Mouse (Mus musculus) spleen, postnatal 10 days (tissue): ENCODE results near the gene Kif26b.

Experiments
- DNase-seq, 2 experiments: peaks; one replicate each; pipeline ENCODE4 v3.0.0; 2021 to 2022; ENCODE audit warnings: low spot score in 2 of 2

The Kif26b gene

DNA sequence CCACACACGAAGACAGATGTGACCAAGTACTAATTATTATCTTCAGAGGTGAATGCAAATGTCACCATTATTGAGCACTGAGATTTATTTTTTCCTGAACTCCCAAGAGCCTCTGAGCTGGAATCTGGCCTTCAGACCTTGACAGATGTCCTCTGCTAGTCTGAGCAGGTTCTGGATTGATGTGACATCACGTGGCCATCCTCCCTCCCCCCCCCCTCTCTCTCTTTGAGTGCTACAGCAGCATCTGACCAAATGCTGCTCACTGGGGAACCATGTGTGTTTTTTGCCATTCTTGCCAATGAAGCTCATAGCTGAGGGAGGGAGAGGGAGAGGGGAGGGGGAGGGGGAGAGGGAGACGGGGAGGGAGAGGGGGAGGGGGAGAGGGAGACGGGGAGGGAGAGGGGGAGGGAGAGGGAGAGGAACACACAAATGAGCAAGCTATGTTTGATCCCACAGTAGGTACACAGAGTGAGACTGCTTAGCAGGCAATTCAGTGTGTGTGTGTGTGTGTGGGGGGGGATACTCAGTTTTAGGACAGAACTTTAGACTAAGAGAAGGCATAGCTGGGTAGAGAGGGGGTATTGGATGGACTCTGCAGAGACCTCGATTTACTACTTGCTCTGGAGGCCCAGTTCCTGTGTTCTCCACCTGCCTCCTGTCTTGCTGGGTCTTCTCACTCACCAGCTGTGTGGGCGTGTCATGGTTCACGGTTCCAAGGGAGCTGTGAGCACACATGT lies 241.9 kb downstream of the Kif26b start:
- DNase-seq: no peak

DNA sequence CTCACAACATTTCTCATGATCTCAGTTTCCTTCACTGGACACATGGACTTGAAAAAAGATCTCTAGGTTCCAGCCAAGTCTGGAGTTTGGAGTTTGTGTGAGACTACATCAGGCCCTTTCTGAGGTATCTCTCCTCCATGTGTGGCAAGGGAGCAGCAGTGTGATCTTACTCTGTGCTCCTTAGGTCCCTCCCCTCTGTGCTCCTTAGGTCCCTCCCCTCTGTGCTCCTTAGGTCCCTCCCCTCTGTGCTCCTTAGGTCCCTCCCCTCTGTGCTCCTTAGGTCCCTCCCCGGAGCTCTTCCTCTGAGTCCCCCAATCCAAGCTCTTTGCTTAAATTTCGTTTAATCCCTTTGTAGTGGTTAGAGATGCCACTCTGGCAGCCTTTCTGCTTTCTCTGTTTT lies 250.8 kb downstream of the Kif26b start:
- DNase-seq: no peak

DNA sequence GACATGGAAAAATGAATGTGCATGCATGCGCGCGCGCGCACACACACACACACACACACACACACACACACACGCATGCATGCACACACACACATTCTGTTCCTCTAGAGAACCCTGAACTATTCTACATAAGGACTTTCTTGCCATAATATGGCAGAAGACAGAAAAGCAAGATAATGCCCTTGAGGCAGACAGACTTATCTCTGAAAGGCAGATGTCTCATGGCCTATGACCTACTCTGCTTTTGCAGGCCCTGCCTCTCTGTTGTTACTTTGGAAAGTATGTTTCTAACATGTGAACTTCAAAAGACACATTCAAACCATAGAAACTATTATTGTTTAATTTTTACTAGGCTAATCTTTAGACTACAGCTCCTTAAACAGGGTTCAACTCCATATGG lies 255.1 kb downstream of the Kif26b start:
- no peak for DNase-seq

DNA sequence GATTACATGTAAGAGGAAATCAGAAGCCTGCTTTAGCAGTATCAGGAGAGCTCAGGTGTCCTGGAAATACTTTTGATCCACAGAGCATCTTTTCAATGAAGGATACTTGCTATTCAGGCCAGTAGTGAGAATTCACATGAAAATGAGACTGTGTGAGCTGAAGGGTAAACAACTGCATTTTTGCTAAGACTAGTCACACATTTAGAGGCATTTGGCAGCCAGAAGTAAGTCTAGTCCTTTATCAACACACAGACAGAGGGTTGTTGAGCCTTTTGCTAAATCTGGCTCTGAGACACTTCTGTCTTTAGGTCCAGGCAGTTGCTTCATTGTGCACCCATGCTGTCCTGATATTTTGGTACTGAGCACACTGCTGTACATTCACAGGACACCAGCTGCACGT lies 262.3 kb downstream of the Kif26b start:
- no peak for DNase-seq

DNA sequence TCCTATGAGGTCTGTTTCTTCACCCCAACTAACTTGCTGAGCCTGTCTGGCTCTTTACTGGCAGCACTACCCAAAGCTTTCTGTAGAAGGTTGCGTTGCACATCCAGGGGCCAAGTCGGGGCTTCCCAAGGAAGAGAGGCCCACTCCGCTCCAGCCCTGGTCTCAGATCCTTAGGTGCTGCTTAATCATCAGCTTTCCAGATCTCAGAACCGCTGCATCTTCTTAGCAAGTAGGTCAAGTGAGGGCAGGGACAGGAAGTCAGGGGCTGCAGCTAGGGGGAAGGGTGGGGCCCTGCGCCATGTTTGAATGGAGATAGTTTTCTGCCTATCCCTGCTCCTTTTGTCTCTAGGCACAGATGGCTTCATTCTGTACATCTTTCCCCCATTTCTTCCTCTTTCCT lies 263.8 kb downstream of the Kif26b start:
- DNase-seq: no peak

DNA sequence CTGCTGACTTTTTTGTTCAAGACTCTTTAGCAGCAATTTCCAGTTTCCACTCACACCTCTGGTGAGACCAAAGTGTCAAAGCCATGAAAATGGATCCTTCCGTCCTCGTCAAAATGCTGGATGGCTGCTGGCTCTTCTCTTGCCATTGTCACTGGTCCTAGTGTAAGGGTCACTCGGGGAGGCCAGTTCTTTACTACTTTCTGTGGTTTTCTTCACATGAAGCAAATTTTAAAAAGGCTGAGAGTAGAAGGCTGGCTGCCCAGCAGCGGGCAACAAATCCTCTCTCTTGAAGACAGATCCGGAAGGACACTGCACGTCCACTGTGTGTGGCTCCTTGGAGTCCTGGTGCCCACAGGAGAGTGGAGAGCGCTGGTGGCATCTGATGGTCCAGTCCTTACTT lies 265.9 kb downstream of the Kif26b start:
- no peak for DNase-seq

DNA sequence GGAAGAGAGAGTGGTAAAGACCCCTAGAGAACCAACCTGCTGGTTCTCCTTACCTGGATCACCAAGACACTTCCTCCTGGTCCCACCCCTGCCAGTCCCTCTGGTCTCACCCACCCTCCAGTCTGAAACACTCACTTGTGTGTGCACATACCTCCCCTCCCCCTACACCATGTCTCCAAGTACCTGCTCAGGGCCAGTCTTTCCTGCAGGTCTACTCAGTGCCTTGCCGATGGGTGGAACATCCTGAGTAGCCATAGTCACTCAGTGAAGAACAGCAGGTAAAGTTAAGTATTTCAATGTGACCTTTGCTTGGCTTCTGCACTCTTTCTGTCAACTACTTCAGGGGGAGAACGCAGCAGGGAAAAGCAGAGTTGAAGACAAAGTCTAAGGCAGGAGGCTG lies 268.5 kb downstream of the Kif26b start:
- DNase-seq: no peak

DNA sequence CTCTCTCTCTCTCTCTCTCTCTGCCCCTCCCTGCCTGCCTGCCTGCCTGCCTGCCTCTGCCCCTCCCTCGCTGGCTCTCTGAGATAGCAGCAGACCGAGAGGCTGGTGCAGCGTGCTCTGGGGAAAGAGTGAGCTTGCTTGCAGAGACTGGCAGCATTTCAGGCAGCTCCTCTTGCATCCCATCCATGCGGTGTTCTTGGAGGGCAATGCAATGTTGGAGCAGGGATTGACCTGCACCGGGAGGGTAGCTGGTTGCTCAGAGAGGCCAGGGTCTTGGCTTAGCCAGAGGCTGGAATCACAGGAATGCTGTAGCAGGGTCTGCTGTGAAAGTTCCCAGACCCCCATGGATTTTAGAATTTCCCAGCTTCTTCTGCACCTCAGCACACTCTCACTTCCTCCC lies 269.4 kb downstream of the Kif26b start:
- peak in 1 of 2 experiments; percentile 16 for DNase-seq

DNA sequence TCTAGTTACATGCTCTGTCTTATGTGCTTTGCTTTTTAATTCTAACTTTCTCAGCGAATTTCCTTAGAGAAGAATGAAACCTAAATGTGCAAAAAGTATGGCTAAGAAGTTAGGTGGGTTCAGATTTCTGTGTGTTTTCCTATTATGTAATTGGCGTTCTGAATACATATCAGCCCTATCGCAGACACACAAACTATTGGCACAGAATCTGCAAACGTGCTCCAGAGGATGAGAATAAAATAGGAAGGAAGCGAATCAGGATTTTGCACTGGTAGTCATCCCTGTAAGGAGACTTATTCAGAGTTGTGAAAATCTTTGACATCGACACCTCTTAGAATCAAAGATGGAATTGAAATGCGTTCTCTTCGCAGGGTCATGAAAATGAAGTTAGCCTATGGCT lies 270.0 kb downstream of the Kif26b start:
- no peak for DNase-seq

DNA sequence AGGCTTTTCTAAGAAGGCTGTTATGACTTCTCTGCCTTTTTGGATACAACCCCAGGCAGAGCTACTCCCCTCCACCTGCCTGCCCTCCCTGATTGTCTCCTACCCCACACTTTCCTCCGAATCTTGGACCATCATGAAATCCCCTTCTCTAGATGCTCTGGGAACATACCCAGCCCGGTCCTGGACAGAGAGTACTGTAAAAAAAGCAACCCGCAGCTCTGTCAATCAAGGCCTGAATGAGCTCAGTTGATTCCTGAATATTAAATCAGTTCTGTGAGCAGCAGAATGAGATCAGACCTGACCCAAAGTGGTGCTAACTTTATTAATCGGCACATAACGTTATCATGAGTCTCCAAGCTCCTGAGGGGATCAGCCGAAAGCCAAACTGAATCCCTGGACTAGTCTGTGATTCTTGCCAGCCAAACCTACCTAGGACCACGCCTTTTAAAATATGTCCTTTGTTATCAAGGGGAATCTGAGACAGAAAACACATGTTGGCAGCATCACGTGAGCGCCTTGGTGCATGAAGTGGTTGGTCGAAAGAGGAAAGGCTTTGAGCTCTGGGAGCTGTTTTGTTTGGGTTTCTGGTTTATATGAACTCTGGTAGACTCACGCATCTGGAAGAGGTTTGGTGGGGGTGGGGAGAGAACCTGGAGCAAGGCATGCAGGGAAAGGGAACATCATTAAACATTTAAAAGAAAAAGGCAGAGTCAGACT lies 271.1 kb downstream of the Kif26b start:
- no peak for DNase-seq

DNA sequence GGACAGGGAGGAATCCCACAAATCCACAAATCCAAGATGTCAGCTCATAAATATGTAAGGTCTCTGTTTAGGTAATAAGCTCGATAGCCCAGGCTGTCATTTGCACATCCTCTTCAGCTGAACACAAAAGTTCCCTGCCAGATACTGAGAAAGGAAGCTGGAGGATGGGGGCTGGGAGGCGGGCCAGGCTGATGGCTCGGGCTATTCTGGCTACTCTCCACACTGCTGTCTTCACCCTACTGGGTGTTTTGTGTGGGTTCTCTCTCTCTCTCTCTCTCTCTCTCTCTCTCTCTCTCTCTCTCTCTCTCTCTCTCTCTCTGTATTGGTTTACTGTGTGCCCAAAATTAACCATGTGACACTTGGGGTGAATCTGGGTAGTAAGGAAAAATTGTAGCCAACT lies 274.2 kb downstream of the Kif26b start:
- no peak for DNase-seq

DNA sequence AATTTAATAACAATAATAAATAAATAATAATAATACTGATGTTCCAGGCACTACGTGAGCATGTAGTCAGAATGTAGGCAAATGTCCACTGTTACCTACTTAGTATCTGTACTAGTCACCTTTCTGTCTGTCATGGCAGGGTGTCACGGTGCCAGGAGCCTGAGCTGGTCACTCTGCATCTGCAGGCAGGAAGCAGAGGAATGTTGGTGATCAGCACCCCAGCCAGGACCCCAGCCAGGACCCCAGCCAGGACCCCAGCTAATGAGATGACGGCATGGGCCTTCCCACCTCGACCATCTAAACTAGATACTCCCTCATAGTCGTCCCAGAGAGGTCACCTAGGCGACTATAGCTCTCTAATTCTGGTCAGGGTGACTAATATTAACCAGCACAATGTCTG lies 288.6 kb downstream of the Kif26b start:
- no peak for DNase-seq

DNA sequence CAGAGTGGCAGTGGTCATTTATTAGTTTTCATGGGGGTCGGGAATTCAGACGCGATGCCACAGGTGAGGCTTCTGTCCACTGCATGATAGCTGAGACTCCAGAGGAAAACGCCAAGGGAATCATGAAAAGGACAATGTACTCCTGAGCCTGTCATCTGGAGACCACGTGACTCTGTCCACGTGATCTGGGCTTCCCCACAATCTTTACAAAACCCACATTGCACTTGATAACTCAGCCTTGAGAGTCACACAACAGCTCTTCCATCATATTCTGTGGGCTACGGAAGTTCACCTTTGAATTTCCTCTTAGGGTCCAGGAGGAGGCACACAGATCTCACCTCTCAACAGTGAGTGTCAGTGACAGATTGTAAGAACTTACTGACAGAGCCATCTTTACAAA lies 290.1 kb downstream of the Kif26b start:
- DNase-seq: no peak

DNA sequence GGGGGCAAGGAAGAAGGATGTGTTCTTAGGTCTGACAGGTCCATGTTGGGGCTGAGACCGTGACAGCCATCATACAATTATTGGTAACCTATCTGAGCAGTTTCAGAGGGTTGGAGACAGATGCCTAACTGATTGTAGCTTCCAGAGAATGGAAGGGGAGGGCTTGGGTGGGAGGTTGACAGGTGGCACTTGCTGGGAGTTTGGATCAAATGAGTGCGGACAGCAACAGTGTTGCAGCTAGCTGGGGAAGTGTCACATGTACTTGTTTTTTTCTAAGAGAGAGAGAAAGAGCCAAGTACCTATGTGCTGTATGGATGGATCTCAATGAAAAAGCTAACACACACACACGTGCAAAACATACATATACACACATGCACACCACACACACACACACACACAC lies 291.2 kb downstream of the Kif26b start:
- DNase-seq: no peak

DNA sequence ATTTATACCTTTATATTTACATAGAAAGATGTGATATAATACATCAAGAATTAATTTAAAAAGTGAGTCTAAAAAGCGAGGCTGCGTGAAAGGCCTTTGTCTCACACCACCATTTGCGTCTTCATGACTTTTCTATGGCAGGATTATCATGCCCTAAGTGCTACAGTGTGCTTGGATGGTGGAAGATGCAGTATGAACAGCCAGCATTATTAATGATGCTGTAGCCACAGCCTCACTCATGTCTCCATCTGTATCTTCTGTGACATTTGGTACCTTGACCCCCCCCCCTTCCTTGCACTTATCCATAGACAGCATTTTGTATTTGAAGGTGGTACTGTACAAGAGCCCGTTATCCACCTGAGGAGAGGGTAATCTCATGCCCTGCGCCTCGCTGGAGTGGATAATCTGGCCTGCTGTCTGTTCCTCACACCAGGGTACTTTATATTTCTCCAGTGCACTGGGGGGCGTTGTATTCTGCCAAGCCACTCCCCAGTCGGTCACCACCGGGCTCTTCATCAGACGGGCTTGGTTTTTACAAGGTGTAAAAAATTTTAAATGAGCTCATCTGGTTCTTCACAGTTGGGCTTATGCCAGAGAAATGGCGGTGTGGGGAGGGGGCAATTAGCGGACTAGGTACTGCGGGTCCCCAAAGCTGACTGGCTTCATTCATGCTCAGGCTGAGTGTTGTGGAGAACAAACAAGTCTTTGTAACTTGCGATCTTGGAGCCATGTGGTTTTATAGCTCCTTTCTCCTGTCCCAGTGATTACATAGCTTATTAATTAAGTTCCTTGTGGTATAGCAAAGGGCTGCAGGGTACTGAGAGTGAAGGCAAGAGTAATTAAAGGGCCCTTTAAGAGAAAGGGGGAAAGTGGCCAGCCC lies 291.9 kb downstream of the Kif26b start:
- DNase-seq: no peak

DNA sequence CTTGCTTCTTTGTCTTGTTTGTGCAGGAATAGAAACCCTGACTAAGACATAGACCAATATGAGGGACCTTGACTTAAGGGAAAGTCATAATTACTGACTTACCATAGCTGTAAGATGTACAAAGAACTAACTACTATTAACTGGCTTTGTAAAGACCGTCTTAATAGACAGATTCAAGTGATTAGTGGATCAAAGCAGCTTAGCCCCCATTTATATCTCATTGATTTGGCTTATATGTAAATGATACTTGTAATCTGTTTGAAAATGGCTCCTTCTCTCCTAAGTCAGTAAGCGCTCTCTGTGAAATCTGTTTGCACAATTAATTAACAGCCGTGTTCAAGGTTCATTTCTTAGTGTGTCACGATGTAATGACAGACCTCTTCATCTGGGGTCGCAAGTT lies 295.9 kb downstream of the Kif26b start:
- DNase-seq: no peak

DNA sequence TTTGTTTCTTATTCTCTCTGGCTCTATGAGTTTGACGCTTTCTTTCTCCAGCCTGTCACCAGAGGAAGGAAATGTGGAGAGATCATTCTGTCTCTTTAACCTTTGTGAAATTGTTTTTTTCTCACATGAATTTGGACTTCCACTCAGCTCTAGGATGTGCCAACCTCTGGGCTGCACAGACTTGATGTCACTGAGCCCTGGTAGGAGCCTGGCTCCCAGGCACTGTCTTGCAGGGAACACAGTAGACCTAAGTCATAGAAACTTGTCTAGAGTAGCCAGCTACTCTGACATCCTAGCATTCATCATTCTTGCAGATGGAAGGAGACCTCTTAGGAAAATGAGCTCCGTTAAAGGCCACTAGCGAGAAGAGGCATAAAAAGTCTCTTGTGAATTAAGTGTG lies 298.3 kb downstream of the Kif26b start:
- no peak for DNase-seq

DNA sequence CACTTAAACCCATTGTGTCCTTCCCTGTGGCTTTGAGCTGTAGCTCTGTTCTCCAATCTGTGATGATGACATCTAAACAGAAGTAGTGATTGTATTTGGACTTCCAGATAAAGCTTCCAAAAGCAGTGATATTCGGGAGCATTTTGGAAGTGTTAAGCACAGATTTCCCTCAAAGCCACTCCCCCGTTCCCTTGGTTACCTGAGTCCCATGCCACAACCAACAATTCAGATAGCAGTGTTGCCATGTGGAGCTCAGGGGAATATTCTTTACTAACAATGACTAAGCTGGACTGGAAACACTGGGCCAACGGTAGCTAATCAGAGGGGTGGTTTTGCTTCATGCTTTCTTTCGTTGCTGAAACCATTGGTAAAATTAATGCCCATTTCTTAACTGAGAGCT lies 300.5 kb downstream of the Kif26b start:
- DNase-seq: no peak

DNA sequence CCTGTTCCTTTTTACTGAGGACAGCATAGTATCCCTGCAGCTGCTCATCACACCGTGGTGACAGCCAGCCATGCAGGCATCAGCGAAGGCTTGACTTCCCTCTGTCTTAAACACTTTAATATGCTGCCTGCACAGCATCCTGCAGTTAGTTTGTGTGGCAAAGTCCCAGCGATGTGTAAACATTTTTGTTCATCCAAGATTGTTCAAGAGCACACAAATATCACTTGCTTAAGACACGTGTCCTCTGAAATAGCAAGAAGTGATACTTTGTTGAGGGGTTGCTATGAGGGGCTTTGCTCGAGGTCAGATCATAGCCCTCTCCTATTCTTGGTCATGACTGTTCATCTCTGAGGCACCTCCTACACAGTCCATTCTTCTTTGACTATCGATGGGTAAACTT lies 303.6 kb downstream of the Kif26b start:
- no peak for DNase-seq

DNA sequence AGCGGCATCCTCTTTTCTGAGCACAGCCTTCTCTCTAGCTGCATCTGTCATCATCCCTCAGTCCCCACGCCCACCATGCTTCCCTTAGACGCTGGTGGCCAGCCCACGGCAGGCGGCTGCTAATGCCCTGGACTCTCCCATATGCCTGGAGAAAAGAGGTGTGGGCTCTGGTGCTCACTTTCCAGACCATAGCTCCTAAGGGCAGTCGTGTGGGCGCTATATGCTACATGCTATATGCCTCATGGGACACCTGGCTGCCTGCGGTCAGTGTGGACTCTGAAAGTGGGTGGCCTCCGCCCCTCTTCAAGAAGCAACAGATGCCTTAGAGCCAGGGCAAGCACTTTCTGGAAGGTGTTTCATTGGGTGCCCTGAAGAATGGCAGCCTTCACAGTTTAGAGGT lies 306.9 kb downstream of the Kif26b start:
- no peak for DNase-seq

DNA sequence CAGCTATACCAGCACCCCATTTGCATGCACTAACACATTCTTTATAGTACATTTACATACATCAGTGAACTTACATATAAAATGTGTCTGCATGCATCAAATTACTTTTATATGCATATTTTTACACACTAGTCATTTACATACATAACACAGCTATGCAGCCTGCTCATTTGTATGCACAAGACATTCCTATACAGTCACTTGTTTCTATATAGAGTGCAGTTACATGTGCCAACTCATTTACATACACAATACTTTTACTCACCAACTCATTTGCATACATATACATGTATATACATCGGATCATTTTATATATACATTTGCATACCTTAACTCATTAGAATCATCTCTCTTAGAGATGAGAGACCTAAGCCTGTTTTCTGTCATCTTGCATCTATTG lies 308.1 kb downstream of the Kif26b start:
- DNase-seq: no peak

DNA sequence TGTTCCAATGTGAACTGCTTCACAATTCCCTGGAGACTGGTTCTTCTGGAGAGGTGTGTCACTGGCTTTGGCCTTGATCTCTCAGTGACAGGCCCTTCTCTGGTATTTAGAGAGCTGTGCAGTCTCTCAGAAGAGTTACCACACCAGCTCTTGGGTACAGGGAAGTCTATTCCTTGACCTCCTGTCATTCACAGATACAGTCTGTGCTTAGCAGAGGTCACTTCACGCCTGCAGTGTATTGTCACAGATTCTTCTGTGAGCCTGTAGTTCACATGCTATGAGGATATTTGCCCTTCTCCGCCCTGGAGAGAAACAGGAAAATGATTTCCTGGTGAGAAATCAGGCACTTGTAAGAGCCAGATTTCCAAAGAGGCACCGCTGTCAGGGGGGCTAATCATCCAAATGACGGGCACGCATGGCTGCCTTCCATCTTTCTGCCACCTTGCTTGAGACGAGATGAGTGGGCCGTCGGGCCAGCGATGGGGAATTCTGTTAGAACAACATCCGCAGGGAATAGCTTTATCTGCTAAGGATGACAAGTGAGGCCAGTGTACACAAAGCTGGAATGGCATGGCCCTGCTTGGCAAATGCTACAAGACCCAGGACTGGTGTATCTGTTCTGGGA lies 309.9 kb downstream of the Kif26b start:
- no peak for DNase-seq
